Mouse (Mus musculus): ENCODE measurements around the gene Scarb2. TPM values are rescaled to one million over a fixed set of nuclear protein-coding genes. Genes with fewer than 3 reads are reported as not detected.

Scarb2 gene
- polyA plus RNA-seq, 1 experiment from 2014 or later, result 18.8 TPM

GRCm38 (mm10) chr5:92395764-92396163 is 110.9 kb downstream of the Scarb2 start:
- no peaks in the 10 kb centered on the region; the same call in 1 of the 2 replicates for H3K4me1 ChIP-seq (replicated peaks)
- no peaks in the 10 kb centered on the region for H3K9me3 ChIP-seq
- no peaks in the 10 kb centered on the region for H3K36me3 ChIP-seq
- no peak overlapping the region for H3K9ac ChIP-seq
- no peak overlapping the region for H3K4me2 ChIP-seq
- H3K27me3 ChIP-seq, result peaks cover 39% of the 10 kb centered on the region
- 89% methylated on average over 3 of the region's 3 CpGs for WGBS
- H3K27ac ChIP-seq (replicated peaks), result no peak overlapping the region
- no peak for ATAC-seq (ENCODE audit: low read depth)
- H3K4me3 ChIP-seq, result no peak overlapping the region

- Histone ChIP-seq H3K9me3 (no peaks in the 10 kb centered on the region), H3K9ac (no peak overlapping the region), H3K4me2 (no peak overlapping the region), H3K27me3 (peaks cover 48% of the 10 kb centered on the region), H3K36me3 (no peaks in the 10 kb centered on the region), H3K4me3 (no peak overlapping the region), H3K27ac (replicated peaks) (no peak overlapping the region), H3K4me1 (replicated peaks) (peaks cover 2% of the 10 kb centered on the region; the same call in 1 of the 2 replicates)
- WGBS, result 68% methylated on average over 10 of the region's 10 CpGs
- ATAC-seq (ENCODE audit: low read depth), result no peak
Observed at GRCm38 (mm10) chr5:92393863-92394262, 112.8 kb downstream of the Scarb2 start.

GRCm38 (mm10) chr5:92392542-92392941 is 114.1 kb downstream of the Scarb2 start:
- peaks cover 6% of the 10 kb centered on the region; the same call in 1 of the 2 replicates for H3K4me1 ChIP-seq (replicated peaks)
- ATAC-seq (ENCODE audit: low read depth), result no peak
- no peak overlapping the region; the same call in 1 of the 2 replicates for H3K9ac ChIP-seq
- no peaks in the 10 kb centered on the region for H3K9me3 ChIP-seq
- no peak overlapping the region for H3K27ac ChIP-seq (replicated peaks)
- H3K4me3 ChIP-seq, result peak overlapping the region; percentile 13
- H3K36me3 ChIP-seq, result no peaks in the 10 kb centered on the region
- H3K27me3 ChIP-seq, result peaks cover 48% of the 10 kb centered on the region
- H3K4me2 ChIP-seq, result peak overlapping the region; percentile 33
- 37% methylated on average over 18 of the region's 18 CpGs for WGBS

Small RNA genes lying within 50 kb of the gene (microRNA-seq; reads per million reads assigned to microRNA genes)
- gene Mir6415, result not detected

Other genes starting within 250 kb of the Scarb2 start
- 14.3 and 14.6 TPM in 2 replicates for gene Naaa, start 228.7 kb downstream of the Scarb2 start, polyA plus RNA-seq (2015; fragmentation: Nextera tagmentation; extraction: Ambion mirVana)
- 26.1 and 28.2 TPM in 2 replicates for gene Sdad1, start 196.4 kb downstream of the Scarb2 start, polyA plus RNA-seq (2015; fragmentation: Nextera tagmentation; extraction: Ambion mirVana)
- not detected in 2 replicates for gene Cxcl9, start 178.8 kb downstream of the Scarb2 start, polyA plus RNA-seq (2015; fragmentation: Nextera tagmentation; extraction: Ambion mirVana)
- gene Art3, start 175.0 kb downstream of the Scarb2 start, polyA plus RNA-seq (2015; fragmentation: Nextera tagmentation; extraction: Ambion mirVana), result 12.4 and 13.1 TPM in 2 replicates
- 1.0 TPM in 1 of 2 replicates, not detected in the other for gene Cxcl10, start 157.9 kb downstream of the Scarb2 start, polyA plus RNA-seq (2015; fragmentation: Nextera tagmentation; extraction: Ambion mirVana)
- gene Nup54, start 71.6 kb downstream of the Scarb2 start, polyA plus RNA-seq (2015; fragmentation: Nextera tagmentation; extraction: Ambion mirVana), result 43.7 and 50.4 TPM in 2 replicates
- gene Fam47e, start 48.2 kb upstream of the Scarb2 start, polyA plus RNA-seq (2015; fragmentation: Nextera tagmentation; extraction: Ambion mirVana), result 0.59 TPM in 1 of 2 replicates, not detected in the other
- 9.9 and 10.4 TPM in 2 replicates for gene Stbd1, start 96.2 kb upstream of the Scarb2 start, polyA plus RNA-seq (2015; fragmentation: Nextera tagmentation; extraction: Ambion mirVana)
- 0.47 and 0.52 TPM in 2 replicates for gene Ccdc158, start 168.4 kb upstream of the Scarb2 start, polyA plus RNA-seq (2015; fragmentation: Nextera tagmentation; extraction: Ambion mirVana)
- 1.7 and 2.9 TPM in 2 replicates for gene Shroom3, start 176.6 kb upstream of the Scarb2 start, polyA plus RNA-seq (2015; fragmentation: Nextera tagmentation; extraction: Ambion mirVana)

Data from neural tube, embryonic 13.5 days (tissue).